Mouse (Mus musculus) adrenal gland, postnatal 14 days (tissue): Measurements from ENCODE around the gene Gm16867. TPM values are rescaled to one million over a fixed set of nuclear protein-coding genes. Genes with fewer than 3 reads are reported as not detected.
"Not testable (repeated sequence)": the region's sequence is repeated elsewhere in the genome, so short reads cannot be mapped to it uniquely, and the experiment has no call there.

ENCODE experiments used
- DNase-seq: peaks from one replicate; pipeline ENCODE4 v3.0.0; 2021; ENCODE audit warnings: mixed read lengths
- total RNA-seq: library from RNA; stranded (reverse); gene quantifications from 2 replicates; pipeline ENCODE4 v1.2.3, GENCODE M21; 2021

Gene Gm16867
- total RNA-seq, 1 experiment from 2014 or later, result 7.6 TPM

GRCm38 (mm10) chr14:69467612-69468366 is 35.4 kb downstream of the Gm16867 start:
- not testable (repeated sequence) for DNase-seq

DNA sequence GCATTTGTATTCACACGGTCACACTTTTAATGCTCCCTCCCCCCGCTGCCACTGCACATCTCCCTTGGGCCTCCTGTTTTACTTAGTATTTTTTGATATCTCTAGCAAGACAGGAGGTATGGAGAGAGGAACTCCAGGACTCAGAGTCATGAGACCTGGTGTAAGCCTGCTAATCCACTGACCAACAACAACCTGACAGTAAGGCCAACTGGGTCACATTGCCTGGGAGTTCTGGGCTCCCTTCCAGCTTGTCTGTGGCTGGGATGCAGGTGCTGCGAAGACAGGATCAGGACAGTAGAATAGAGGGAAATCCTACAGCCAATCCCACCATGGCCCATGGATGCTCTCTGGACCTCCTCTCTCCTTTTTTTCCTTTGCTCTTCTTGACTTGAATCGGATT is 38.7 kb downstream of the Gm16867 start:
- not testable (repeated sequence) for DNase-seq

DNA sequence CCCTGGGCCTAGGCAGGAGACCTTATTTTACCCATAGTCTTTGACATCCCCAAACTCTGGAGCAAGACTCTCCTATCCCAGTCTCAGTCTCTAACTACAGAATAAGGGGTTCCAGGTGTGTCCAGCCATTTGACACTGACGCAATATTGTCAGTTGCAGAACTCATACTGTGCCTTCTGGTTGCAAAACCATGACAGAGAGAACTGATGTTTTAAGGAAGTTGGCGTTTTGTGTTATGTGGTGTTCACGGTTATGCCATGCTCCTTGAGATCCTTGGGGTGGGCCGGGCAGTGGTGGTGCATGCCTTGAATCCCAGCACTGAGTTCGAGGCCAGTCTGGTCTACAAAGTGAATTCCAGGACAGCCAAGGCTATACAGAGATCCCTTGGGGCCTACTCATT is 45.5 kb downstream of the Gm16867 start:
- DNase-seq, result not testable (repeated sequence)

DNA sequence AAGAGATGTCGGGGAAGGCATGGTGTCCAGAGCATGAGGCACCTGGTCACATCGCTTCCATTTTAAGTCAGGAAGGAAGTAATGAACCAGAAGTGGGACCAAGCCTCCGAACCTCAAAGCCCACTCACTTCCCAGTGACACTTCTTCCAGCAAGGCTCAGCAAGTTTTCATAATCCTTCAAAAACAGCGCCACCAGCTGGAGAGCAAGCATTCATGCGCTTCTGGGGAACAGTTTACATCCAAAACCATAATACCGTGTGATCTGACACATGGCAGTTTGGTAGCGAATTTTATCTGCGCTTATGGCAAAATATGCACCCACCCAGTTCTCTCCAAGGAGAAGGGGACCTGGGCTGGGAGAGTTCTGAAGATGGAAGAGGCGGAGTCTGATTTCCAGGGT is 48.5 kb downstream of the Gm16867 start:
- DNase-seq, result not testable (repeated sequence)

DNA sequence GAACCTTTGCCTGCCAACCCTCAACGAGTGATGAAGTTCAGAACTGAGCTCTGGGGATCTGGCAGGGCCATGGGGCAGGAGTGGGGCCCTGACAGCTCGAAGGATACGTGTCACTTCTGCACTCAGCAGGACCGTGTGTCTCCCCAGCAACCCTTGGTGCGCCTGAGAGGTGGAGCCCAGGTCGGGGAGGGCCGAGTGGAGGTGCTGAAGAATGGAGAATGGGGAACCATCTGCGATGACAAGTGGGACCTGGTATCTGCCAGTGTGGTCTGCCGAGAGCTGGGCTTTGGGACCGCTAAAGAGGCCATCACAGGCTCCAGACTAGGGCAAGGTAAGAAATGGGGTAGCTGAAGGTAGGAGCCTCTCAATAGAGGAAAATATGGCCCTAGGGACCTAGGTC is 54.3 kb downstream of the Gm16867 start:
- not testable (repeated sequence) for DNase-seq

GRCm38 (mm10) chr14:69447006-69447405 is 56.2 kb downstream of the Gm16867 start:
- not testable (repeated sequence) for DNase-seq

- DNase-seq, result not testable (repeated sequence)
These were observed 60.0 kb downstream of the Gm16867 start for GRCm38 (mm10) chr14:69443092-69443692.

- not testable (repeated sequence) for DNase-seq
These were observed 62.2 kb downstream of the Gm16867 start for GRCm38 (mm10) chr14:69440955-69441354.

GRCm38 (mm10) chr14:69438678-69439214 is 64.4 kb downstream of the Gm16867 start:
- not testable (repeated sequence) for DNase-seq

GRCm38 (mm10) chr14:69421003-69421402 is 82.2 kb downstream of the Gm16867 start:
- DNase-seq, result not testable (repeated sequence)

DNA sequence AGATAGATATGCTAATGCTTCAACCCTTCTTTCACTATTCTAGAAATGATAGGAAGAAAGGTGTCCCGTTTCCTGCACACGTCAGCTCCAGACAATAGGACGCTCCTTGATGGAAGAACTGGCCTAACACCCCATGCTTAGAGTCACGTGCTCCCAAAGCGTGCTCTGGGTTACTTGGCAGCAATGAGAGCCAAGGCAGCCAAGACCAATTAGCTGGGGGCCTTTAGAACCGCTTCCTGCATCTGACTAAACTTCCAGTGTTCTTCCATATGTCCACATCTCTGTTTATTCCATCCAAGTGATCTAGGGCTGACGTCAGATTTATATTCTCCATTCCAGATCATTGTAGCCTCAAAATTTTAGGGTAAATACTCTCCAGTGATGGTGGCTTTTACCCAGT is 85.6 kb downstream of the Gm16867 start:
- DNase-seq, result not testable (repeated sequence)

Other genes starting within 250 kb of the Gm16867 start
- gene Synb, start 209.1 kb downstream of the Gm16867 start, total RNA-seq, result not detected in 2 replicates
- gene Gm27179, start 9.2 kb upstream of the Gm16867 start, total RNA-seq, result not detected in 2 replicates
- gene Entpd4b, start 52.1 kb upstream of the Gm16867 start, total RNA-seq, result 75.7 and 81.4 TPM in 2 replicates